ENCODE assay signal across 25 mouse cellular contexts in genomic region chr19:20506936-20507615, GRCm38 (mm10). TPM values are rescaled to one million over a fixed set of nuclear protein-coding genes. Genes with fewer than 3 reads are reported as not detected.
DNase-seq lines count a peak whose midpoint lies in the region; ATAC-seq lines count a peak whose summit lies in the region.
"Had no signal": no experiment of that assay in that cellular context is flagged by ENCODE, and none has a peak within 500 bp of the region (broad histone marks: within the 10 kb centered on the region; RNA-seq: fewer than 3 reads in every experiment).

No protein-coding gene starts in this region.

- H3K9ac ChIP-seq in forebrain, embryonic 11.5 days (ENCODE audit: low read length): no peak overlapping the region
- H3K9ac ChIP-seq in forebrain, embryonic 12.5 days: no peak overlapping the region
- H3K9ac ChIP-seq in lung, embryonic 16.5 days (ENCODE audit: low read length): no peak overlapping the region
- H3K9ac ChIP-seq in neural tube, embryonic 14.5 days (replicated peaks; ENCODE audit: low read depth, low read length): no peak overlapping the region
- H3K9ac ChIP-seq: heart, embryonic 15.5 days; limb, embryonic 13.5 days; liver, embryonic 13.5 days had no signal

- no peaks in the 10 kb centered on the region for H3K4me1 ChIP-seq in forebrain, embryonic 11.5 days (replicated peaks; ENCODE audit: control insufficient read depth, insufficient read depth, low read length)
- H3K4me1 ChIP-seq in forebrain, embryonic 12.5 days: no peaks in the 10 kb centered on the region; the same call in 1 of the 2 replicates
- H3K4me1 ChIP-seq in lung, embryonic 16.5 days (replicated peaks; ENCODE audit: control insufficient read depth, insufficient read depth, low read length): no peaks in the 10 kb centered on the region
- no peaks in the 10 kb centered on the region for H3K4me1 ChIP-seq in neural tube, embryonic 14.5 days (ENCODE audit: control insufficient read depth, insufficient read depth, low read length)
- H3K4me1 ChIP-seq: heart, embryonic 15.5 days; liver, embryonic 13.5 days had no signal

- H3K27me3 ChIP-seq in forebrain, embryonic 11.5 days (ENCODE audit: control insufficient read depth, insufficient read depth, low read length): no peaks in the 10 kb centered on the region
- H3K27me3 ChIP-seq in forebrain, embryonic 12.5 days: no peaks in the 10 kb centered on the region
- no peaks in the 10 kb centered on the region for H3K27me3 ChIP-seq in lung, embryonic 16.5 days (ENCODE audit: control insufficient read depth, insufficient read depth, low read depth, low read length)
- no peaks in the 10 kb centered on the region for H3K27me3 ChIP-seq in neural tube, embryonic 14.5 days (ENCODE audit: control insufficient read depth, insufficient read depth, low read length)
- H3K27me3 ChIP-seq: heart, embryonic 15.5 days; limb, embryonic 13.5 days; liver, embryonic 13.5 days; megakaryocyte, embryonic 14.5 days had no signal

- H3K36me3 ChIP-seq in forebrain, embryonic 11.5 days (ENCODE audit: control insufficient read depth, insufficient read depth, low read length): no peaks in the 10 kb centered on the region
- H3K36me3 ChIP-seq in forebrain, embryonic 12.5 days (replicated peaks): no peaks in the 10 kb centered on the region
- no peaks in the 10 kb centered on the region for H3K36me3 ChIP-seq in lung, embryonic 16.5 days (ENCODE audit: control insufficient read depth, insufficient read depth, low read length)
- no peaks in the 10 kb centered on the region for H3K36me3 ChIP-seq in neural tube, embryonic 14.5 days (ENCODE audit: control insufficient read depth, insufficient read depth, low read length)
- H3K36me3 ChIP-seq: forebrain, embryonic 10.5 days; heart, embryonic 15.5 days; limb, embryonic 13.5 days; liver, embryonic 13.5 days had no signal

- no peak for DNase-seq in forebrain, embryonic 11.5 days (ENCODE audit: low spot score)
- DNase-seq in lung, postnatal 10 days: no peak
- peak; percentile 54 for DNase-seq in R1 (ENCODE audit: low read depth, low spot score)
- no peak for DNase-seq in adrenal gland, adult (ENCODE audit: inconsistent age in 2 of 2, low spot score in 1 of 2)
- DNase-seq: cerebellum, adult 2 months; gastrocnemius, postnatal 10 days; heart, postnatal 4 days; kidney, adult 8-10 months; kidney, postnatal 14 days; layer of hippocampus, postnatal 36 days; liver, embryonic 13.5 days; lung, postnatal 14 days; right cerebral cortex, postnatal 14 days; spleen, adult 18-20 months; thymus, postnatal 25 days had no signal

- no peaks in the 10 kb centered on the region for H3K9me3 ChIP-seq in forebrain, embryonic 11.5 days (ENCODE audit: control insufficient read depth, low read length)
- H3K9me3 ChIP-seq in forebrain, embryonic 12.5 days: no peaks in the 10 kb centered on the region
- no peaks in the 10 kb centered on the region for H3K9me3 ChIP-seq in lung, embryonic 16.5 days (ENCODE audit: control insufficient read depth, low read length)
- H3K9me3 ChIP-seq in neural tube, embryonic 14.5 days (ENCODE audit: control insufficient read depth, low read length): no peaks in the 10 kb centered on the region
- H3K9me3 ChIP-seq: forebrain, embryonic 10.5 days; heart, embryonic 15.5 days; limb, embryonic 13.5 days; liver, embryonic 13.5 days; megakaryocyte, embryonic 14.5 days had no signal

- 0 out of 2 replicates have a peak, but pooled peaks have one; percentile 5 for ATAC-seq in forebrain, embryonic 11.5 days (replicated peaks; ENCODE audit: low FRiP score)
- no peak for ATAC-seq in forebrain, embryonic 12.5 days (ENCODE audit: low FRiP score)
- peak; percentile 38; the same call in 1 of the 2 replicates for ATAC-seq in lung, embryonic 16.5 days (ENCODE audit: low read depth)
- 0 out of 2 replicates have a peak, but pooled peaks have one; percentile 17 for ATAC-seq in neural tube, embryonic 14.5 days (ENCODE audit: low read depth)
- ATAC-seq: CD4-positive, CD25-positive, alpha-beta regulatory T cell, adult 4 months had no signal

- no peak overlapping the region for H3K4me3 ChIP-seq in forebrain, embryonic 11.5 days (ENCODE audit: low read depth, low read length)
- no peak overlapping the region for H3K4me3 ChIP-seq in forebrain, embryonic 12.5 days (replicated peaks)
- H3K4me3 ChIP-seq in lung, embryonic 16.5 days (ENCODE audit: low read length): no peak overlapping the region
- no peak overlapping the region for H3K4me3 ChIP-seq in neural tube, embryonic 14.5 days (ENCODE audit: low read depth, low read length)
- H3K4me3 ChIP-seq: forebrain, embryonic 10.5 days; heart, embryonic 15.5 days; layer of hippocampus, adult 2 months; limb, embryonic 13.5 days; liver, embryonic 13.5 days; megakaryocyte, embryonic 14.5 days; myocyte had no signal

- 23% methylated on average over 9 of the region's 9 CpGs for WGBS in forebrain, embryonic 11.5 days
- 31% methylated on average over 9 of the region's 9 CpGs for WGBS in forebrain, embryonic 12.5 days
- WGBS in lung, embryonic 16.5 days: 38% methylated on average over 9 of the region's 9 CpGs
- WGBS in neural tube, embryonic 14.5 days: 18% methylated on average over 9 of the region's 9 CpGs

- no peak overlapping the region for H3K27ac ChIP-seq in forebrain, embryonic 11.5 days (ENCODE audit: low read depth, low read length)
- no peak overlapping the region for H3K27ac ChIP-seq in forebrain, embryonic 12.5 days
- no peak overlapping the region for H3K27ac ChIP-seq in lung, embryonic 16.5 days (ENCODE audit: low read length)
- no peak overlapping the region for H3K27ac ChIP-seq in neural tube, embryonic 14.5 days (ENCODE audit: low read depth, low read length)
- H3K27ac ChIP-seq: forebrain, embryonic 10.5 days; heart, embryonic 15.5 days; layer of hippocampus, adult 2 months; limb, embryonic 13.5 days; liver, embryonic 13.5 days had no signal

- no peak overlapping the region for H3K4me2 ChIP-seq in forebrain, embryonic 11.5 days (ENCODE audit: low read depth, low read length, severe bottlenecking)
- H3K4me2 ChIP-seq in forebrain, embryonic 12.5 days: no peak overlapping the region
- H3K4me2 ChIP-seq in lung, embryonic 16.5 days (ENCODE audit: low read depth, low read length): no peak overlapping the region
- no peak overlapping the region for H3K4me2 ChIP-seq in neural tube, embryonic 14.5 days (ENCODE audit: low read depth, low read length)
- H3K4me2 ChIP-seq: heart, embryonic 15.5 days; limb, embryonic 13.5 days; liver, embryonic 13.5 days had no signal

RNA-seq across cellular contexts. Expression of gene Aldh1a1, which starts 14.6 kb away (rescaled TPM):
- 0.17 and 0.32 TPM in 2 replicates for polyA plus RNA-seq in forebrain, embryonic 11.5 days (2014; fragmentation: Nextera tagmentation; extraction: Ambion mirVana)
- polyA plus RNA-seq in forebrain, embryonic 12.5 days (2016; fragmentation: Nextera tagmentation; extraction: Ambion mirVana): 0.37 and 0.59 TPM in 2 replicates
- 28.1 and 31.8 TPM in 2 replicates for polyA plus RNA-seq in lung, embryonic 16.5 days (2015; fragmentation: Nextera tagmentation; extraction: Ambion mirVana)
- polyA plus RNA-seq in neural tube, embryonic 14.5 days (2014; fragmentation: Nextera tagmentation; extraction: Ambion mirVana): 1.4 and 3.2 TPM in 2 replicates
- polyA plus RNA-seq: CD4-positive, CD25-positive, alpha-beta regulatory T cell, adult 4 months; myocyte had no signal
